Mouse (Mus musculus): Measurements from ENCODE around the gene Ralgps2.

DNA sequence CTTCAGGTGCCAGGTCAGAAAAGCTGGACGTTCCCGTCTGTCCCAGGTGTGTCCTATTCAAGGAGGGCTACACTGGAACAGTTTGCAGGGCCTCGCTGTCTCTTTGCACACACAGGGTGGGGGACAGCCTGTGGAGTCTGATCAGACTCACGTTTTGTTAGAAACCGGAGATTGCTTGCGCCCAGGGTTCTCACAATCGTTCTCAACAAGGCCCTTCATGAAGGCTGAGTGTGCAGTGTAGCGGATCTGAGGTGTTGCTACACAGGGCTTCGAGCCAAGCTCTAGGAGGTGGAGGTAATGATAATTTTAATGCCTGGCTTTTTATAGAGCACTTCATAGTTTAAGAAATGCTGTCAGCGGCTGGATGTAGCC is 178.0 kb downstream of the Ralgps2 start:
- no peak for TF ChIP-seq POLR2A (IDR thresholded peaks at IDR 0.05; ENCODE audit: insufficient read length, low read depth)
- no peak for TF ChIP-seq REST (IDR thresholded peaks at IDR 0.05; ENCODE audit: insufficient read depth, insufficient read length)
- TF ChIP-seq POLR2AphosphoS2 (IDR thresholded peaks at IDR 0.05; ENCODE audit: insufficient read length, low read depth), result no peak
- TF ChIP-seq CEBPB (IDR thresholded peaks at IDR 0.05; ENCODE audit: insufficient read depth, poor library complexity, severe bottlenecking), result no peak
- no peak for TF ChIP-seq MAX (IDR thresholded peaks at IDR 0.05; ENCODE audit: low read depth)
- TF ChIP-seq SRF (IDR thresholded peaks at IDR 0.05; ENCODE audit: control insufficient read depth, insufficient read length, low read depth), result no peak
- no peak for TF ChIP-seq E2F4 (IDR thresholded peaks at IDR 0.05; ENCODE audit: insufficient read depth)
- TF ChIP-seq MYOG (IDR thresholded peaks at IDR 0.05; ENCODE audit: control insufficient read depth in 1 of 3, insufficient read depth in 1 of 3, insufficient read length in 2 of 3, low read depth in 2 of 3), result no peak
- no peak for TF ChIP-seq TCF12 (IDR thresholded peaks at IDR 0.05; ENCODE audit: insufficient read depth, poor library complexity, severe bottlenecking)
